Mouse (Mus musculus) heart, embryonic 13.5 days (tissue): ENCODE results near the gene Frk. TPM values are rescaled to one million over a fixed set of nuclear protein-coding genes. Genes with fewer than 3 reads are reported as not detected.
"Not testable (repeated sequence)": the region's sequence is repeated elsewhere in the genome, so short reads cannot be mapped to it uniquely, and the experiment has no call there.

Experiments
- ATAC-seq: fragments of 200-750 bp; cut with Nextera tagmentation; 2 replicates; pipeline ENCODE4 v1.8.0; 2017; ENCODE audit warnings: moderate TSS enrichment; ENCODE audit not compliant: insufficient number of reproducible peaks, low FRiP score, low TSS enrichment; ENCODE audit errors: extremely low read depth
- H3K27ac ChIP-seq: fragments of 300-500 bp; sonication (generic); replicated peaks from 2 replicates; pipeline ENCODE4 v1.5.1; 2015; ENCODE audit warnings: moderate library complexity, mild to moderate bottlenecking, inconsistent platforms
- H3K27me3 ChIP-seq: fragments of 300-500 bp; sonication (generic); replicated peaks from 2 replicates; pipeline ENCODE4 v1.6.1; 2015; ENCODE audit warnings: mild to moderate bottlenecking, inconsistent platforms
- H3K36me3 ChIP-seq: fragments of 300-500 bp; sonication (generic); 2 replicates; pipeline ENCODE4 v1.6.1; 2015; ENCODE audit warnings: mild to moderate bottlenecking, inconsistent platforms
- H3K4me1 ChIP-seq: fragments of 300-500 bp; sonication (generic); 2 replicates; pipeline ENCODE4 v1.6.1; 2015; ENCODE audit warnings: inconsistent platforms
- H3K4me2 ChIP-seq: fragments of 300-500 bp; sonication (generic); 2 replicates; pipeline ENCODE4 v1.6.1; 2015; ENCODE audit warnings: inconsistent platforms, mild to moderate bottlenecking, moderate library complexity
- H3K4me3 ChIP-seq: fragments of 300-500 bp; sonication (generic); 2 replicates; pipeline ENCODE4 v1.5.1; 2015; ENCODE audit warnings: moderate library complexity, mild to moderate bottlenecking, inconsistent platforms
- H3K9ac ChIP-seq: fragments of 300-500 bp; sonication (generic); 2 replicates; pipeline ENCODE4 v1.6.1; 2015; ENCODE audit warnings: inconsistent platforms, mild to moderate bottlenecking, moderate library complexity
- H3K9me3 ChIP-seq: fragments of 300-500 bp; sonication (generic); 2 replicates; pipeline ENCODE4 v1.6.1; 2016; ENCODE audit warnings: inconsistent platforms
- WGBS: fragments of 180-500 bp; shearing (Covaris S2); methylation state at CpG from one replicate; pipeline ENCODE4 v1.1.7; 2015; ENCODE audit warnings: mixed read lengths; 5-methylcytosine and 5-hydroxymethylcytosine counted together
- polyA plus RNA-seq: library from polyadenylated mRNA; unstranded; fragments of >200 nt; fragmentation: Nextera tagmentation; extraction: Ambion mirVana; gene quantifications from 2 replicates; pipeline ENCODE4 v1.2.1, GENCODE M21; 2015

The Frk gene
- polyA plus RNA-seq, 1 experiment from 2014 or later, result 4.3 TPM

- H3K27me3 ChIP-seq, result no peaks in the 10 kb centered on the region
- no peak overlapping the region for H3K27ac ChIP-seq
- no peak overlapping the region for H3K4me3 ChIP-seq
- WGBS, result 42% methylated on average over 3 of the region's 3 CpGs
- no peaks in the 10 kb centered on the region for H3K36me3 ChIP-seq
- H3K9me3 ChIP-seq, result no peaks in the 10 kb centered on the region
- no peak overlapping the region for H3K9ac ChIP-seq
- no peak overlapping the region for H3K4me2 ChIP-seq
- no peak for ATAC-seq
- H3K4me1 ChIP-seq, result no peaks in the 10 kb centered on the region
These were observed 135.3 kb downstream of the Frk start for GRCm38 (mm10) chr10:34618490-34618889.

- H3K27me3 ChIP-seq, H3K9ac ChIP-seq, H3K4me1 ChIP-seq, H3K36me3 ChIP-seq, H3K4me3 ChIP-seq, H3K9me3 ChIP-seq, H3K27ac ChIP-seq, ATAC-seq, H3K4me2 ChIP-seq: not testable (repeated sequence)
- 63% methylated on average over 8 of the region's 8 CpGs for WGBS
These were observed 137.3 kb downstream of the Frk start for GRCm38 (mm10) chr10:34620540-34620939.

- 43% methylated on average over 1 of the region's 1 CpGs for WGBS
- Histone ChIP-seq H3K27me3 (no peaks in the 10 kb centered on the region), H3K4me3 (no peak overlapping the region), H3K4me2 (no peak overlapping the region), H3K9ac (no peak overlapping the region), H3K9me3 (no peaks in the 10 kb centered on the region), H3K36me3 (no peaks in the 10 kb centered on the region), H3K4me1 (no peaks in the 10 kb centered on the region), H3K27ac (no peak overlapping the region)
- ATAC-seq, result no peak
These were observed 155.0 kb downstream of the Frk start for GRCm38 (mm10) chr10:34638245-34638644.

Other genes starting within 250 kb of the Frk start
- 67.7 and 71.6 TPM in 2 replicates for gene Tspyl1, start 201.2 kb upstream of the Frk start, polyA plus RNA-seq
- gene Tspyl4, start 186.0 kb upstream of the Frk start, polyA plus RNA-seq, result 16.9 and 19.7 TPM in 2 replicates
- 0.09 TPM in 2 replicates for gene Col10a1, start 93.4 kb upstream of the Frk start, polyA plus RNA-seq
- gene Nt5dc1, start 64.8 kb upstream of the Frk start, polyA plus RNA-seq, result 5.6 TPM in 2 replicates